Mouse (Mus musculus) layer of hippocampus, adult 8-10 months (tissue): ENCODE measurements at regions not wholly inside any gene's neighbourhood (a gene's known extent, or its start where the extent isn't known, plus 50 kb on each side); places are given as distances from the start of the nearest gene placed in this dataset.
"Not testable (repeated sequence)": the region's sequence is repeated elsewhere in the genome, so short reads cannot be mapped to it uniquely, and the experiment has no call there.

Experiments
- DNase-seq, 2 experiments: peaks; one replicate each; pipeline ENCODE4 v3.0.0; 2022; ENCODE audit warnings: low spot score in 2 of 2

DNA sequence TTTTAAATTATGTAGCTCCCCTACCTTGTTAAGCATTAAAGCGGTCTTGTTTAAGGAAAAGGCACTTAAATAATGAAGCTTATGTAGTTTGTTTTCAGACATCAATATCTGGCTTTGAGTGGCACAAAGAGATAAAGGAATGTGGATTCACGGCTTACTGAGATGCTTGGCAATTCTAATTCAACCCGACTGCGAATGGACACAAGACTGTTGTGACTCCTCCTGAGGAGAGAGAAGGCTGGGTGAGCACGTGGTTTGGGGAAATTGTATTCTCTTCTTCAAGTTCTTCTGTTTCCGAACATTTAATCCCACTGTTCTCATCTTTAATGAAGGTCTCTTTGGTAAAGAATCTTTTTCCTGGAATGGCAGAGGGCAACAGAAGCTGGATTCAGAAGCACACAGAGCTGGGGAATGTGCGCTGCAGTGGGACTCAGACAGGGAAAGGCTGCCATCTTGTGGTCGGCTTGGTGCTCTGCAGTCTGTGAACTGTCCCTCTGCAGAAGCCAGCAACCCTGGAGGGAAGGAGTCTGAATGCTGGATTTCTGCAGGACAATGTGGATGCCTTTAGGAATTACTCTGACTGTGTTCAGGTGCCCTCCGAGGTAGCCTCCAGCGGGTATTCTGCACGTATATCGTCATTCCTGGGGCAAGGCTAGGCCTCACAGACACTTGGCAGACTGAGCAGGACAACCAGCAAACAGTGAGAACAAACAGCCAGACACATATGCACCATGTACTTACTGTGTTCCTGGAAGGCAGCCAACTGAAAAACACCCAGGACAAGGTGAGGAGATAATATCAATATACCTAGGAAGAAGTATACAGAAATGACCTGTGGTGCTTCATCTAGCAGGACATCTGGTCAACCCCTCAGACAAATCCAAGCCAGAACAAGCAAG, 54.0 kb upstream of the Pax1 start:
- DNase-seq = peak; percentile 44 to 72

DNA sequence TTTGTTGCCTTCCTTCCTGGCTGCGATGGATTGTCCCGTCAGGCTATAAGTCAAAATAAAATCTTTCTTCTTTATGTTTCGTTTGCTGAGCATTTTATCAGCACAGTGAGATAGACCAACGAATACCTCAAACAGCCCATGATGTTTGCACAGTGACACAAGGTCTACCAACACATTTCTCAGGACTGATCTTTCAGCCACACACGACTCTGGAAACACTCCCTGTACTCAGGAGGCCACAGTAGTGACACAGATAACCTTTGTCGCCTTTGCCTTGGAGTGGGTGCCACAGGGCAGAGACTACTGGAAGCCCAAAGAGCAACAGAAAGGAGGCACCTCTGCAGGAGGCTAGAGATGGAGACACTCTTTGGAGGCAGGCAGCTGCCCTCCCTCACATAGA, 55.0 kb upstream of the Pax1 start:
- no peak for DNase-seq

GRCm38 (mm10) chr2:147305262-147305661, 56.5 kb upstream of the Pax1 start:
- peak; percentile 33 to 56 for DNase-seq

DNA sequence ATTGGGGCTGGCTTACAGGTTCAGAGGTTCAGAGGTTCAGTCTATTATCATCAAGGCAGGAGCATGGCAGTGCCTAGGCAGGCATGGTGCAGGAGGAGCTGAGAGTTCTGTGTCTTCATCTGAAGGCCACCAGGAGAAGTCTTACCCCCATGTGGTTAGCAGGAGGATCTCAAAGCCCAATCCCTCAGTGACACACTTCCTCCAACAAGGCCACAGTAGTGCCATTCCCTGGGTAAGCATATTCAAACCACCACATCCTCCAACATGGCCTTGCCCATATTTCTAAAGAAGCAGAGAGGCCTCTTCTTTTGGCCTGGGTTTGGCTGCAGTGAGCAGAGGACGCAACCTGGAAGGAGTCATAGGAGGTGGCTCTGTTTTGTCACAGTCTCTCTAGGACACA, 61.2 kb upstream of the Pax1 start:
- DNase-seq = no peak

GRCm38 (mm10) chr2:147299359-147299758, 62.4 kb upstream of the Pax1 start:
- no peak for DNase-seq

DNA sequence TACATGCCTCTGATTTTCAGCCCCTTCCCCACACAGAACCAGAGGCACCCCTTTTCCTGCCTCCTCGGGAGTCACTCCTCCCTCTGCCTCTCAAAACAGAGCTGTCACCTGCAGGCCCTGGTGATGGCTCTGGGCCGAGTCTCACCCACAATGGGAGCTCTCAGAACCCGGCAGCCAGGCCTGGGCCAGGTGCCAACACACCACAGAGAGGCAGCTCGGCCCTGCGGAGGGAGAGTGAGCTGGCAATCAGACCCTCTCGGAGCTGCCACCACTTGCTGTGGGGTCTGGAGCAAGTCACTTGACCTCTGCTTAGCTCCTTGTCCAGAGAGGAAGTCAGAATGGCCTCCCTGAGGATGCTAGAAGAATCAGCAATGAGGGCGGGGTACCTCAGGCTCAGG, 63.2 kb upstream of the Pax1 start:
- peak; percentile 84 to 86 for DNase-seq

DNA sequence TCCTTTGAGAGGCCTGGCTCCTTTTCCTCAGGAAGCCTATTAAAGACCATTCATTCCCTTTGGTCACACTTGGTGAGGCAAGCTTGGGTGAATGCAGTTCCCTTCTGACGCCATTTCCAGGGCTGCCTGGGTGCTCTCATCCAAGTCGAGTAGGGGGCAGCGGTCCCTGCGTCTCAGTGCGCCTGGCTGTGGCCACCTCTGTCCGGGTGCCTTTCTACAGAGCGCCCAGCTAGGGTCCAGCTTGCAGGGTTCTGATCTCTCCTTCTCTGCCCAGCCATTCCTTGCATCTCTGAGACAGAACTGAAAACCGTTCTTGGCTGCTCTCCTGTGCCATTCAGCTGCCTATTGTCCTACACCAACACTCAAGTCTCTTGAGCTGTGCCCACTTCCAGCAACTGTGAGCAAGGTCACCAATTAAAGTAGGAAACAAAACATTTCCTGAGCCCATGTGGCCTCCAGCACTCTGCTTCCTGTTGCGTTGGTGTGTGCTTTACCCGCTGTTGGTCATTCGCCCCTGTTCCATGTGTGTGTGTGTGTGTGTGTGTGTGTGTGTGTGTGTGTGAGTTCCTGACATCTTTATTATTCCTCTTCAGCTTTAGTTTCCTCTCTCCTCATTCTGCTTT, 63.7 kb upstream of the Pax1 start:
- DNase-seq = peak in 1 of 2 experiments; percentile 6

- not testable (repeated sequence) for DNase-seq
Measured at GRCm38 (mm10) chr2:147294926-147295325, 66.8 kb upstream of the Pax1 start.

DNA sequence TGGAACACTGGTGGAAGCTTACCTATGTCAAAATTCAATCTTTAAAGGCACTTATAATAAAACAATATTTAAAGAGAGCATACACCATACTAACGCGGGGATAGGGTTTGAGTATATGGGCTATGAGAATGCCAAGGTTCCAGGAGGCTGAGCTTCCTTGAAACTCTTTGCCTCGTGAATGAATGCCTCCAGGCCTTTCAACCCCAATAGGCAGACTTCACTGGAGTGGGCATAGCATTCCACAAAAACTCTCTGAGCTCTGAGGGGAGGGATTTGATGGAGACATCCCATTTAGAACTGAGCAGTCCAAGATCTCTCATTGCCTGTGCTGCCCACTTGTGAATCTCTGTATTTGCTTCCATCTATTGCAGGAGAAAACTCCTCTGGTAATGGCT, 68.4 kb upstream of the Pax1 start:
- DNase-seq = no peak

DNA sequence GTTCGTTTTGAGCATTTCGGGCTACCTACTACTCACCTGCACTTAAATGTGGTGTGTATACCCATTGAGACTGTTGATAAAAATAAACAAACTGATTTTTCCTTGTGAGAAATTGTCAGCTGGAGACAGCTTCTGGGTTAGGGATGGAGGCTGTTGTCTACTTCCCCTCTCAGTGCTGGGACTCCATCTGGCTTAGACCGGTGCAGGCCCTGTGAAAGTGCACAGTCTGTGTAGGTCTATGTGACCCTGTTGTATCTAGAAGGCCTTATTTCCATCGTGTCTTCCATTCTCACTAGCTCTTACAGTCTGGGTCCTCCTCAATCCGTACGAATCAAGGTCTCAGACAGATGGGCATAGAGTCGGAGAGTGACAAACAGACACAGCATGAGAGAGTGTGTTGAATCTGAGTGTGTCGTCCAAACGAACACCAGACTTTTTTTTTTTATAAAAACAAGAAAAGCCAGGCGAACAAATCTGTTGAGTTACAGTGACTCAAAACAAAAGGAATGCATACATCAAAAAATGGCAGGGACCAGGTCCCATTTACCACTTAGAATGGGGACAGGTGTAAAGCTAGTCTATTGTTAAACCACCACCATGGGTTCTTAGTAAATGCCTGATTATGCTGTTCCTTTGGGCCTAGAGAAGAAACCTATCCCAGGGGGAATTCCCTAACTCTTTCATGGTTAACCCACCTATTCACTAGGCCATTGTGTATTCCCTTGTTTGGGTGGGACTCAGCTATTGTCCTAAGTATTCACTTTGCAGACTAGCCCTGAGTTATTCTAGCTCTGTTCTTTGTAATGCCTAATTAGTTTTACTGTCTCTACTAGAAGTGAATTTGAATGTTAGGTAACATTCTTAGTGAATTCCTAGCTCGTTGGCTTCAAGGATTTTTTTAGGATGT, 69.1 kb upstream of the Pax1 start:
- DNase-seq = no peak

DNA sequence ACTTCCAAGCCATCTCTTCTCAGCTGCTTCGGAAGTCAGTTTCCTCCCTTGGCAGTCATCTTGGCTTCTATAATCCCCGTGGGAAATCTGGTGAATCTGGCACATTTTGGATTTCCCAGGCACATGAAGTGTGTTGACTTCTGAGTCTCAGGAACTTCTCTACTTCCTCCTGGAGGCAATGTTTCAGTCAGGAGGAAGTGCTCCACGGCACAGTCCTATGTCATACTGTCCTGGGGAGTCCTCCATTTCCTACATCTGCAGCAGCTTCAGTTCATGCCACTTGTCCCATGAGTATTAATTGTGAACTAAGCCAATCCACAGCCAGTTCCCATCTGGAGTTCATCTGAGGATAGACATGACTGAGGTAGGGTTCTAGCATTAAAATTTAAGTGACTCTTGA, 78.3 kb upstream of the Pax1 start:
- DNase-seq = no peak

DNA sequence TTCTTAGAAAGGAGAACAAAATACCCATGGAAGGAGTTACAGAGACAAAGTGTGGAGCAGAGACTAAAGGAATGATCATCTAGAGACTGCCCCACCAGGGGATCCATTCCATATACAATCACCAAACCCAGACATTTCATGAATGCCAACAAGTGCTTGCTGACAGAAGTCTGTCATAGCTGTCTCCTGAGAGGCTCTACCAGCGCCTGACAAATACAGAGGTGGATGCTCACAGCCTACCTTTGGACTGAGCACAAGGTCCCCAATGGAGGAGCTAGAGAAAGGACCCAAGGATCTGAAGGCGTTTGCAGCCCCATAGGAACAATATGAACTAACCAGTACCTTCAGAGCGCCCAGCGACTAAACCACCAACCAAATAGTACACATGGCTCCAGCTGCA, 83.6 kb upstream of the Nkx2-2 start:
- no peak for DNase-seq

- DNase-seq = no peak
Measured at GRCm38 (mm10) chr2:147269171-147269570, 75.1 kb upstream of the Nkx2-2 start.

DNA sequence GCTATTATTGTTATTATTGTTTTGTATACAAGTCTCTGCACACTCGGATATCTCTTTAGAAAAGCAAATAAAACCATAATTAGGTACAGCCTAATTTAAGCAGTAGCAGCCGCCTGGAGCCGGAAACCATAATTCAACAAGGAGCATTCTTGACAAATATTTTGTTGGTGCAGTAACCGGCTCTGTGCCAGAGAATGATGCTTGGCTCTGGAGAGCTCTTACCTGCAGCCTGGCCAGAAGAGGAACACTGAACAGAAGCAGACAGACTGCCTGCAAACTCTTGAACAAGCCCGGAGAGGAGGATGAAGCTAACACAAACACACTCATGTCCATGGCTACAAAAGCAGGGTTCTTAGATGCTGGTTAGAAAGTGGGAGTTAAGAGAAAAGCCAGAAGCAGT, 73.9 kb upstream of the Nkx2-2 start:
- no peak for DNase-seq

- no peak for DNase-seq
Measured at GRCm38 (mm10) chr2:147267257-147267656, 73.2 kb upstream of the Nkx2-2 start.

DNA sequence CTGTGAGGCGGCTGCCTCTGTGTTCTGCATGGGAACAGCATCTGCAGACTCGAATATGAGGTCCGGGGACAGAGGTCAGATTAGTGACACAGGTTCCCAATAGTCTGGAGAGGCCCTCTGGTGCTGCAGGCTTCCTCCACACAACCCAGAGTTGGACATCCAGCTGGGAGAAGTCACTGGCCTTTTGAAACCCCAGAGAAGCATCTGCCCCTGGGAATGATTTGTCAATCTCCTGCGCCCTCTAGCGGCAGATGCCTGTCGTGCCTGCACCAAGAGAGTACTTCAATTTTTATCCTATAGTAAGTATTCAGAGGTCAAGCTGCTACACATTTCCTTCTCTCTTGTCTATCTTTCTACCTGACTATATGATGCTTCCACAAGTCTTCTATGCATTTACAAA, 62.7 kb upstream of the Nkx2-2 start:
- DNase-seq = peak; percentile 9 to 58

- DNase-seq = no peak
Measured at GRCm38 (mm10) chr2:147254944-147255343, 60.9 kb upstream of the Nkx2-2 start.

DNA sequence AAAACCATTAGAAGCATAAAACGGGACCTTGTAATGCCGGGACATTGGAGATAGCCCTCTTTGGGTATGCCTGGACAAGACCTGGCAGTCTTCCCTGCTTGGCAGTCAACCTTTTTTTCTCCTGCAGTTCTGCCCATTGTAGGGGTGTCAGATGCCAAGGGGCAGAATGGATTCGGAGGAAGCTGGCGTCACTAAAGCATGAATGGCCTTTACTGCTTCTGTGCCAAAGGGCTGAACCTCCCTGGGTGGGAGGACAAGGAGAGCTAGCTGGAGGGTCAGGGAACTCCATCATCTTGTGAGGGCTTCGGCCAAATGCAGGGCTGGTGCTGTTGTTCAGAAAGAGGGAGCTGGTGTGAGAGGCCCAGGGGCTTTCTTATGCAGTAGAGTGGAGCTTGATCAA, 60.1 kb upstream of the Nkx2-2 start:
- peak in 1 of 2 experiments; percentile 4 for DNase-seq

- no peak for DNase-seq
Measured at GRCm38 (mm10) chr2:147247981-147248514, 54.0 kb upstream of the Nkx2-2 start.

GRCm38 (mm10) chr2:147247238-147247637, 53.2 kb upstream of the Nkx2-2 start:
- DNase-seq = no peak

DNA sequence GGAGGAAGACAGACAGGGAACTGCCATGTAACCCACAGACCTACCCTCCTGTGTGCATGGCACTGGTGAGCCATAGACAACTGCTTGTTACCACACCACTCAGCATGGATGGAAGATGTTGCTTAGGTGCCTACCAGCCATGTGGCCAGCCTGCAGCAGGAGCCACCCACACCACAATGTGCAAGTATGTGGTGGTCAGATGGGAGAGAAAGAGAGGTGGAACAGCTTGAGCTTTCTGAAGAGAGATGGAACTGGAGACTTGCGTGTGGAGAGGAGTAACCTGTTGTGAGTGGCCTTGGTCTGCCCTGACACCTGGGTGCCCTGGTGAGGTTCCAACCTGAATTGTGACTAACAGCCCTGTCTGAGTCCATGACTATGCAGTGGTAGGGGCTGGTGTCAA, 50.4 kb upstream of the Nkx2-2 start:
- no peak for DNase-seq
